Mouse (Mus musculus) bone marrow, adult 2 months (tissue): Measurements from ENCODE around the gene Slc36a2. TPM values are rescaled to one million over a fixed set of nuclear protein-coding genes. Genes with fewer than 3 reads are reported as not detected.

Experiments used
- H3K27ac ChIP-seq: fragments of 200-500 bp; 2 replicates; pipeline ENCODE4 v1.5.1; 2012; ENCODE audit warnings: low read depth, mild to moderate bottlenecking, control low read depth, inconsistent platforms, low read length; ENCODE audit not compliant: control insufficient read depth, poor library complexity, insufficient read depth
- H3K4me1 ChIP-seq: fragments of 200-500 bp; 2 replicates; pipeline ENCODE4 v1.6.1; 2011; ENCODE audit warnings: low read length; ENCODE audit not compliant: control insufficient read depth, insufficient read depth
- H3K4me3 ChIP-seq: fragments of 200-500 bp; replicated peaks from 2 replicates; pipeline ENCODE3; 2011; ENCODE audit warnings: mild to moderate bottlenecking, low read depth, low read length, control low read depth; ENCODE audit not compliant: control insufficient read depth
- CTCF ChIP-seq: fragments of 200-500 bp; IDR thresholded peaks from 2 replicates; pipeline ENCODE4 v1.5.1; 2011; ENCODE audit warnings: low read length, control low read depth; ENCODE audit not compliant: control insufficient read depth, insufficient read depth
- POLR2A ChIP-seq: fragments of 200-500 bp; IDR thresholded peaks from 2 replicates; pipeline ENCODE4 v1.6.1; 2011; ENCODE audit warnings: low read depth, mild to moderate bottlenecking, control low read depth, low read length, borderline replicate concordance; ENCODE audit not compliant: control insufficient read depth
- WGBS: fragments of 180-500 bp; shearing (Covaris S2); methylation state at CpG from one replicate; pipeline ENCODE4 v1.1.7; 2018; 5-methylcytosine and 5-hydroxymethylcytosine counted together
- polyA plus RNA-seq: library from polyadenylated mRNA; stranded (reverse); fragments of >200 nt; gene quantifications from 2 replicates; pipeline ENCODE4 v1.2.4, GENCODE M21; 2011; ENCODE audit warnings: low replicate concordance; ENCODE audit not compliant: missing spikeins, insufficient read depth, insufficient read length

Slc36a2 gene
- polyA plus RNA-seq, 1 experiment, result 0.85 TPM

DNA sequence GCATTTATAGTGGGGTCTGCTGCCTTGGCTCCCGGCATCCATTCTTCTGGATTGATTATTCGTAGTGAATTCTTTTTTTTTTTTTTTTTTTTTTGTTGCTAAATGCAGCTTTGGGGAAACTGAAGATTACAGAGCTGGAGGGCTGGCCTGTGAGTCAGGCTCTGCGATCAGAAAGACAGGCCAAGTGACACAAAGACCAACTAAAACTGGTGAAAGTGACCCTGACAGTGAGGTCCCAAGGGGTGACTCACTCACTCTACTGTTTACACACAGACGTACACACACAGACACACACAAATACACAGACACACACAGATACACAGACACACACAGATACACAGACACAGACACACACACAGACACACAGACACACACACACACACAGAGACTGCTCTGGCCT, 14.4 kb downstream of the Slc36a2 start:
- Histone ChIP-seq H3K27ac (no peak overlapping the region), H3K4me1 (no peaks in the 10 kb centered on the region), H3K4me3 (no peak overlapping the region)
- WGBS, result 79% methylated on average over 4 of the region's 4 CpGs
- TF ChIP-seq CTCF, result no peak
- TF ChIP-seq POLR2A, result no peak

DNA sequence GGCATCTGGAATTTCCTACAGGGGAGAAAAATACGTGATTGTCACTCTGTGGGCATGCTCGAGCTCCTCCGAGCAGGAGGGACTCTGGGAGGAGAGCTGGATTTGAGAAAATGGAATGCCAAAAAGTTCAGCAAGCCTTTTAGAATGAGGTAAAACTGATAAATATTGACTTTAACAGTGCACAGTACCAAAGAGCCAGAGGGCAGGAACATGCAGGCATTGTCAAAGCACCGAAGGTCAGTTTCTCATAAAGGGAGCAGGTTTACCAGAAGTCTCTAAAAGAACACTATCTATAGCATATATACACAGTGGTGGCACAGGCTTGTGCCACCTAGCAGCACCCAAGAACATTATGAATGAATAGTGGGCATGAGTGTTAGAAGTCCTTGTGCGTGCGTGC, 16.0 kb downstream of the Slc36a2 start:
- no peak for TF ChIP-seq CTCF
- TF ChIP-seq POLR2A, result no peak
- Histone ChIP-seq H3K27ac (no peak overlapping the region), H3K4me3 (no peak overlapping the region), H3K4me1 (no peaks in the 10 kb centered on the region)
- 90% methylated on average over 6 of the region's 6 CpGs for WGBS

DNA sequence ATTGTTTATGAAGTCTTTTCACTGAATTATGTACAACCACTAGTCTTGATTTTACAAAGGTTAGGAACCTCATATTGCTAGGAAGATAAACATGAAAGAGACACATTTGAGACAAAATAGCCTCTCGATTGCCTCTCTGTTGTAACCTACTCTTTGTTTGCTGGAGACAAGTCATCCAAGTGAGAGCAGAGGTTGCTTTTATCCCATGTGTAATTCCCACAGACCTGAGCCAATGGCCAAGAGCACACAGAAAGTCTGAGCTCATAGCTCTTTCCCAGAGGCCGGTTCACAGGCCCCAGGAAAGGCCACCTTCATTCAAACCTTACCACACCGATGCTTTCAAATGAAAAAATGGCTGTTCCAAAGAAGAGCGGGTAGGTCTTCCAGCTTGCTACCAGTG, 16.4 kb downstream of the Slc36a2 start:
- Histone ChIP-seq H3K4me3 (no peak overlapping the region), H3K4me1 (no peaks in the 10 kb centered on the region), H3K27ac (no peak overlapping the region)
- no peak for TF ChIP-seq CTCF
- TF ChIP-seq POLR2A, result no peak
- 84% methylated on average over 4 of the region's 4 CpGs for WGBS

DNA sequence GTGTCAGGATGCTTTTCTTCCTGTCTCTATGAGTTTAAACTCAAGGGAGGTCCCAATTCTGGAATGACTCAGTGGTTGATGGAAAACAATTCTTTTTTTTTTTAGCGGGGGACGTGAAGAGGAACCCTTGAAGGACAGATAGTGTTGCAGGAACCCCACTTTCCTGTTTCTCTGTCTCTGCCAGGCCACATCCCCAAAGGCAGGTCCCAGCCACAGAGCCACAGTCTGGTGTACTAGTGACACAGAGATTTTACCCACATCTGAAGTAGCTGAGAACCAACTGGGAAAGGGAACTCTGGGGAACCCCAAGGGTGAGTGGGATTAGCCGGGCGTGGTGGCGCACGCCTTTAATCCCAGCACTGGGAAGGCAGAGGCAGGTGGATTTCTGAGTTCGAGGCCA, 19.1 kb downstream of the Slc36a2 start:
- 29% methylated on average over 7 of the region's 7 CpGs for WGBS
- no peaks in the 10 kb centered on the region for H3K4me1 ChIP-seq
- TF ChIP-seq CTCF (no peak), POLR2A (no peak)
- H3K4me3 ChIP-seq, result no peak overlapping the region
- H3K27ac ChIP-seq, result no peak overlapping the region

DNA sequence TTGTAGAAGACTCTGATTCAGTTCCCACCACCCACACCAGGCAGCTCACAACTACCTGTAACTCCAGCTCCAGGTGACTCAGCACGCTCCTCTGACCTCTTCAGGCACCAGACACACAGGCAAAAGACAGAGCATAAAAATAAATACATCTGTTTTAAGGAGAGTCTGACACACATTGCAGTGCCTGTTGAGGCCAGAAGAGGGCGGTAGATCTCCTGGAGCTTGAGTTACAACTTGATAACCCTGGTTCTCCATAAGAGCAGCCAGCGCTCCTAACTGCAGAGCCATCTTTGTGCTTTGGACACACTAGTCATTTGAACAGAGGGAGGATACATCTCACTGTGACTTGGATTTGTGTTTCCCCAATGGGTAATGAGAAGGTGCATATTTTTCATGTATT, 20.2 kb downstream of the Slc36a2 start:
- no peaks in the 10 kb centered on the region for H3K4me1 ChIP-seq
- WGBS, result 25% methylated on average over 3 of the region's 3 CpGs
- H3K4me3 ChIP-seq, result no peak overlapping the region
- TF ChIP-seq CTCF, result peak; percentile 62
- TF ChIP-seq POLR2A, result no peak
- no peak overlapping the region for H3K27ac ChIP-seq

DNA sequence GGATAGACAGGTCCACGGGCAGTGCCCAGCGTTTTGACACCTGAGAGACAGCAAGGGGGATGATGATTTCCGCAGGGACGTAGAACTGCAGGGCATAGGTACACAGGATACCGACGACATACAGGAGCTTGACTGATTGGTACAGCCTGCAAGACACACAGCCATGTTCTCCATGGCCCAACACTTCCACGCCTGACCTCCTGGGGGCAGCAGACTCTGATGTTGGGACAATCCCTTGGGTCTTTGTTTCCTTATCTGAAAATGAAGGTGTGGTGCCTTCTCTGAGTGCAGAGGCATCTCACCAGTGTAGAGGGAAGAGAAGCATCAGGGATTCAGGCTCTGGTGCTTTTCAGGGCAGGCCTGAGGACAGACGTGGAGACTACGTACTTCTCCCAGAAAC, 22.2 kb downstream of the Slc36a2 start:
- WGBS, result 49% methylated on average over 9 of the region's 9 CpGs
- Histone ChIP-seq H3K4me1 (no peaks in the 10 kb centered on the region), H3K27ac (no peak overlapping the region), H3K4me3 (no peak overlapping the region)
- TF ChIP-seq CTCF (peak; percentile 76), POLR2A (no peak)

DNA sequence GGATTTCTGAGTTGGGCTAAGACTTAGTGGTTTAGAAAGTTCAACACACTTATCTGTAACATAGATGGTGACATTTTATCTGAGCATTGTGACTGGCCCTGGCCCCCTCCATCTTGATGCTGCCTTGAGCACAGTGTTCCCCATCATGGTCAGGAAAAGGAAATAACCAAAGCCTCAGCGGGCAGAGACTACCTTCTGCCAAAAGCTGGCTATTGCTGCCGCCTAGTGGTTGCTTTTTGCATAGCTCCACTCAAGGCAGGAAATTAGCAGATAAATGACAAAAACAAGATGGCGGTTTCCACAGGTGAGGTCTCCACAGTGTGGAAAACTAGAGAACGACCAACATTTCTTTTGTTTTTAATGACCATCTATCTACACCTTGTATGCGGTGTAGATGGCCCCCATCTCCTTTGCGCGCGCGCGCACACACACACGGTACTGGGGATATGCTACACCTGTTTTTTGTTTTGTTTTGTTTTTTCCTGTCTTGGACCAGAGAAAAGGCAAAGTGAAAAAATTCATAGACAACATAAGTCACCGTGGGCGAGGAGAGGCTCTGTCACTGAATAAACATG, 26.0 kb downstream of the Slc36a2 start:
- WGBS, result 49% methylated on average over 13 of the region's 13 CpGs
- Histone ChIP-seq H3K4me3 (no peak overlapping the region), H3K4me1 (peaks cover 2% of the 10 kb centered on the region; the same call in 1 of the 2 replicates), H3K27ac (no peak overlapping the region)
- TF ChIP-seq POLR2A, result no peak
- TF ChIP-seq CTCF, result peak; percentile 78

DNA sequence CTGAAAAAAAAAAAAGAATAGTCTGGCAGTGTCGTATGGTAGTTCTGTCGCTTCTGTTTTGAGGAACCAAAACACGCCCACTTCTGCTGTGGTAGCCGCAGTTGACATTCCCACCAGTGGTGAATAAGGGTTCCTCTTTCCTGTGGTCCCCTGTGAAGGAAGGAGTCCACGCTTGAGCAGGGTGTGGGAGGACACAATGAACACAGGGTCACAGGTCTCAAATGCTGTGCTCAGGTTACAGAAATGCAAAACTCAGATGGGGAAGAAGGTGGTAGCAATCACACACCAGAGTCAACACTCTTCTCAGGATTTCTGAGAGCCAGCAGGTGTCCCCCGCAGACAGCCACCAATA, 29.8 kb downstream of the Slc36a2 start:
- Histone ChIP-seq H3K27ac (peak overlapping the region; percentile 68; the same call in 1 of the 2 replicates), H3K4me3 (no peak overlapping the region), H3K4me1 (peaks cover 2% of the 10 kb centered on the region; the same call in 1 of the 2 replicates)
- 4% methylated on average over 6 of the region's 6 CpGs for WGBS
- no peak for TF ChIP-seq POLR2A
- no peak for TF ChIP-seq CTCF
